Mouse (Mus musculus): Measurements from ENCODE around the gene Zfp652. TPM values are rescaled to one million over a fixed set of nuclear protein-coding genes. Genes with fewer than 3 reads are reported as not detected.

Zfp652 gene
- polyA plus RNA-seq, 1 experiment from 2014 or later = 24.9 TPM

GRCm38 (mm10) chr11:95809603-95810002 lies 97.1 kb downstream of the Zfp652 start:
- H3K36me3 ChIP-seq = no peaks in the 10 kb centered on the region
- H3K4me3 ChIP-seq (replicated peaks) = no peak overlapping the region
- H3K27me3 ChIP-seq = no peaks in the 10 kb centered on the region
- H3K4me1 ChIP-seq (replicated peaks) = no peaks in the 10 kb centered on the region
- ATAC-seq (ENCODE audit: insufficient number of reproducible peaks, insufficient read depth, low FRiP score, low TSS enrichment, low read depth) = 0 out of 2 replicates have a peak, but pooled peaks have one; percentile 18
- H3K4me2 ChIP-seq = no peak overlapping the region
- H3K27ac ChIP-seq = no peak overlapping the region
- peaks cover 9% of the 10 kb centered on the region; the same call in 1 of the 2 replicates for H3K9me3 ChIP-seq
- WGBS = 62% methylated on average over 5 of the region's 5 CpGs
- no peak overlapping the region for H3K9ac ChIP-seq (replicated peaks)

- no peaks in the 10 kb centered on the region for H3K27me3 ChIP-seq
- 63% methylated on average over 7 of the region's 7 CpGs for WGBS
- ATAC-seq (ENCODE audit: insufficient number of reproducible peaks, insufficient read depth, low FRiP score, low TSS enrichment, low read depth) = no peak
Measured at GRCm38 (mm10) chr11:95810828-95811227, 98.4 kb downstream of the Zfp652 start.

GRCm38 (mm10) chr11:95811741-95812140 lies 99.3 kb downstream of the Zfp652 start:
- H3K4me3 ChIP-seq (replicated peaks) = no peak overlapping the region
- ATAC-seq (ENCODE audit: insufficient number of reproducible peaks, insufficient read depth, low FRiP score, low TSS enrichment, low read depth) = no peak
- no peak overlapping the region for H3K9ac ChIP-seq (replicated peaks)
- H3K4me2 ChIP-seq = no peak overlapping the region
- 83% methylated on average over 6 of the region's 6 CpGs for WGBS
- no peaks in the 10 kb centered on the region for H3K4me1 ChIP-seq (replicated peaks)
- no peak overlapping the region for H3K27ac ChIP-seq
- no peaks in the 10 kb centered on the region for H3K36me3 ChIP-seq
- H3K9me3 ChIP-seq = peaks cover 9% of the 10 kb centered on the region; the same call in 1 of the 2 replicates
- no peaks in the 10 kb centered on the region for H3K27me3 ChIP-seq

More at GRCm38 (mm10) chr11:95810828-95811227, 98.4 kb downstream of the Zfp652 start:
- Histone ChIP-seq H3K4me1 (replicated peaks) (no peaks in the 10 kb centered on the region), H3K4me2 (no peak overlapping the region), H3K36me3 (no peaks in the 10 kb centered on the region), H3K9me3 (peaks cover 9% of the 10 kb centered on the region; the same call in 1 of the 2 replicates), H3K9ac (replicated peaks) (no peak overlapping the region), H3K4me3 (replicated peaks) (no peak overlapping the region), H3K27ac (no peak overlapping the region)

- no peak overlapping the region for H3K9ac ChIP-seq (replicated peaks)
- no peaks in the 10 kb centered on the region for H3K4me1 ChIP-seq (replicated peaks)
- no peak overlapping the region for H3K4me3 ChIP-seq (replicated peaks)
- H3K9me3 ChIP-seq = peaks cover 8% of the 10 kb centered on the region; the same call in 1 of the 2 replicates
- no peak for ATAC-seq (ENCODE audit: insufficient number of reproducible peaks, insufficient read depth, low FRiP score, low TSS enrichment, low read depth)
- H3K27me3 ChIP-seq = no peaks in the 10 kb centered on the region
- H3K4me2 ChIP-seq = no peak overlapping the region
- WGBS = 80% methylated on average over 4 of the region's 4 CpGs
- no peaks in the 10 kb centered on the region for H3K36me3 ChIP-seq
- H3K27ac ChIP-seq = no peak overlapping the region
Measured at GRCm38 (mm10) chr11:95812224-95812623, 99.8 kb downstream of the Zfp652 start.

GRCm38 (mm10) chr11:95814101-95814500 lies 101.6 kb downstream of the Zfp652 start:
- WGBS = 90% methylated on average over 2 of the region's 2 CpGs
- no peaks in the 10 kb centered on the region for H3K4me1 ChIP-seq (replicated peaks)
- no peak overlapping the region for H3K9ac ChIP-seq (replicated peaks)
- no peaks in the 10 kb centered on the region; the same call in 1 of the 2 replicates for H3K9me3 ChIP-seq
- H3K4me3 ChIP-seq (replicated peaks) = no peak overlapping the region
- no peak overlapping the region for H3K27ac ChIP-seq
- no peak for ATAC-seq (ENCODE audit: insufficient number of reproducible peaks, insufficient read depth, low FRiP score, low TSS enrichment, low read depth)
- H3K27me3 ChIP-seq = no peaks in the 10 kb centered on the region
- H3K36me3 ChIP-seq = no peaks in the 10 kb centered on the region
- H3K4me2 ChIP-seq = no peak overlapping the region

- H3K9me3 ChIP-seq = no peaks in the 10 kb centered on the region; the same call in 1 of the 2 replicates
- no peaks in the 10 kb centered on the region for H3K4me1 ChIP-seq (replicated peaks)
- no peak overlapping the region for H3K4me2 ChIP-seq
- H3K4me3 ChIP-seq (replicated peaks) = no peak overlapping the region
- H3K9ac ChIP-seq (replicated peaks) = no peak overlapping the region
- ATAC-seq (ENCODE audit: insufficient number of reproducible peaks, insufficient read depth, low FRiP score, low TSS enrichment, low read depth) = no peak
- no peaks in the 10 kb centered on the region for H3K36me3 ChIP-seq
- no peak overlapping the region for H3K27ac ChIP-seq
- H3K27me3 ChIP-seq = no peaks in the 10 kb centered on the region
- 67% methylated on average over 5 of the region's 5 CpGs for WGBS
Measured at GRCm38 (mm10) chr11:95814857-95815256, 102.4 kb downstream of the Zfp652 start.

- Histone ChIP-seq H3K9ac (replicated peaks) (no peak overlapping the region), H3K27ac (no peak overlapping the region), H3K36me3 (no peaks in the 10 kb centered on the region), H3K4me1 (replicated peaks) (no peaks in the 10 kb centered on the region), H3K4me3 (replicated peaks) (no peak overlapping the region), H3K4me2 (no peak overlapping the region), H3K27me3 (no peaks in the 10 kb centered on the region), H3K9me3 (no peaks in the 10 kb centered on the region; the same call in 1 of the 2 replicates)
- 77% methylated on average over 9 of the region's 9 CpGs for WGBS
- ATAC-seq (ENCODE audit: insufficient number of reproducible peaks, insufficient read depth, low FRiP score, low TSS enrichment, low read depth) = no peak
Measured at GRCm38 (mm10) chr11:95815412-95815811, 102.9 kb downstream of the Zfp652 start.

GRCm38 (mm10) chr11:95819138-95819537 lies 106.7 kb downstream of the Zfp652 start:
- H3K4me2 ChIP-seq = no peak overlapping the region

GRCm38 (mm10) chr11:95821511-95821910 lies 109.0 kb downstream of the Zfp652 start:
- ATAC-seq (ENCODE audit: insufficient number of reproducible peaks, insufficient read depth, low FRiP score, low TSS enrichment, low read depth) = no peak
- H3K4me3 ChIP-seq (replicated peaks) = no peak overlapping the region
- no peak overlapping the region for H3K9ac ChIP-seq (replicated peaks)
- H3K4me2 ChIP-seq = no peak overlapping the region
- no peaks in the 10 kb centered on the region for H3K36me3 ChIP-seq
- H3K27ac ChIP-seq = no peak overlapping the region
- WGBS = 85% methylated on average over 3 of the region's 3 CpGs
- no peaks in the 10 kb centered on the region for H3K9me3 ChIP-seq
- peaks cover 7% of the 10 kb centered on the region for H3K4me1 ChIP-seq (replicated peaks)
- H3K27me3 ChIP-seq = peaks cover 42% of the 10 kb centered on the region

More at GRCm38 (mm10) chr11:95819138-95819537, 106.7 kb downstream of the Zfp652 start:
- H3K27me3 ChIP-seq = peaks cover 20% of the 10 kb centered on the region
- ATAC-seq (ENCODE audit: insufficient number of reproducible peaks, insufficient read depth, low FRiP score, low TSS enrichment, low read depth) = no peak
- 87% methylated on average over 8 of the region's 8 CpGs for WGBS
- H3K4me1 ChIP-seq (replicated peaks) = no peaks in the 10 kb centered on the region
- no peaks in the 10 kb centered on the region for H3K36me3 ChIP-seq
- H3K27ac ChIP-seq = no peak overlapping the region
- no peak overlapping the region for H3K4me3 ChIP-seq (replicated peaks)
- no peaks in the 10 kb centered on the region; the same call in 1 of the 2 replicates for H3K9me3 ChIP-seq
- no peak overlapping the region for H3K9ac ChIP-seq (replicated peaks)

- H3K9ac ChIP-seq (replicated peaks) = no peak overlapping the region
- WGBS = 91% methylated on average over 4 of the region's 4 CpGs
- H3K4me3 ChIP-seq (replicated peaks) = no peak overlapping the region
- ATAC-seq (ENCODE audit: insufficient number of reproducible peaks, insufficient read depth, low FRiP score, low TSS enrichment, low read depth) = no peak
- H3K36me3 ChIP-seq = no peaks in the 10 kb centered on the region
- no peaks in the 10 kb centered on the region for H3K9me3 ChIP-seq
- peaks cover 51% of the 10 kb centered on the region for H3K27me3 ChIP-seq
- H3K4me1 ChIP-seq (replicated peaks) = peaks cover 7% of the 10 kb centered on the region
- H3K4me2 ChIP-seq = no peak overlapping the region
- H3K27ac ChIP-seq = no peak overlapping the region
Measured at GRCm38 (mm10) chr11:95822437-95822836, 110.0 kb downstream of the Zfp652 start.

GRCm38 (mm10) chr11:95824071-95824876 lies 111.8 kb downstream of the Zfp652 start, which contains the start of gene Phospho1:
Phospho1 (plus strand) TSS chr11:95824499.
- ATAC-seq (ENCODE audit: insufficient number of reproducible peaks, insufficient read depth, low FRiP score, low TSS enrichment, low read depth) = peak; percentile 93
- Histone ChIP-seq H3K4me3 (replicated peaks) (peak within 1 kb of the TSS; percentile 65), H3K27ac (no peak within 1 kb of the TSS), H3K27me3 (peaks cover 70% of the 10 kb centered on the region), H3K4me1 (replicated peaks) (peaks cover 7% of the 10 kb centered on the region), H3K36me3 (no peaks in the 10 kb centered on the region), H3K4me2 (peak within 1 kb of the TSS; percentile 97), H3K9me3 (no peaks in the 10 kb centered on the region), H3K9ac (replicated peaks) (peak within 1 kb of the TSS; percentile 66)
- under 1% methylated on average over 76 of the region's 78 CpGs for WGBS

All from limb, embryonic 12.5 days (tissue).